Mouse (Mus musculus): ENCODE data around the gene Med8. TPM values are rescaled to one million over a fixed set of nuclear protein-coding genes. Genes with fewer than 3 reads are reported as not detected.

Gene Med8
- polyA plus RNA-seq, 1 experiment, result 19.5 TPM

DNA sequence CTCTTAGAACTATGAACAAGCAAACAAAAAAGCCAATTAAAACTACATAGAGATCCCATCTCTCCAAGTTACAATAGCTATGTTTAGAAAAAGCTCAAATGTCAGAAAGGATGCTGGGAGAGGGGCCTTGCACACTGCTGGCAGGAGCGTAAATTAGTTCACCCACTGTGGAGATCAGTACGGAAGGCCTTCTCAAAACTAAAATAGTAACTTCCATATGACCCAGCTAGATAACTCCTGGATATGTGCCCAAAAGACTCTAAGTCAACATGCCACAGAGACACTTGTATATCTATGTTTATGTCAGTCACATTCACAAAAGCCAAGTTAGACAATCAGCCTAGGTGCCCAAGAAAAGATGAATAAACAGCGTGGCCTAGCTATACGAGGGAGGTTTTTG is 13.8 kb upstream of the Med8 start:
- no peak for TF ChIP-seq POLR2A (IDR thresholded peaks at IDR 0.05; ENCODE audit: low read depth, low read length)
- H3K36me3 ChIP-seq (ENCODE audit: control insufficient read depth, insufficient read depth, low read length), result peaks cover 76% of the 10 kb centered on the region
- WGBS, result 82% methylated on average over 4 of the region's 4 CpGs

DNA sequence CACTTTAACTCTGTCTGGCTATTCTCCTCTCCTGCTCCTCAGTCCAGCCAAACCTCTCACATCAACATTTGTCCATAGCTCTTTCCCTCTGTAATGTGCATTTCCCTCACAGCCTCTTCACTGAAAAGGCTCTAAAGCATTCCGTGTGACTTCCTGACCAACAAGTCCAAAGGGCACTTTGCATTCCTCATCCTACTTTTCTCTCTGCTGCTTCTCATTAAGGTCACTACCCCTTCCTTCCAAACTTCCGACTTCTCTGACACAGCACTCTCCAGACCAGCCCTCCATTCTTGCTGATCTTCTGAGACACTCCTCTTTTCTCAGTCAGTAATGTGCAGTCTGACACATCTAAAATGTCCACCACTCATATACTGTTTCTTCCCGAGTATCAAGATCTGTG is 12.7 kb upstream of the Med8 start:
- WGBS, result 37% methylated on average over 3 of the region's 3 CpGs
- Histone ChIP-seq H3K27me3 (ENCODE audit: control insufficient read depth, insufficient read depth, low read length) (no peaks in the 10 kb centered on the region), H3K27ac (ENCODE audit: insufficient read depth, low read depth, low read length) (no peak overlapping the region), H3K36me3 (ENCODE audit: control insufficient read depth, insufficient read depth, low read length) (peaks cover 74% of the 10 kb centered on the region), H3K4me3 (ENCODE audit: low read depth, low read length) (no peak overlapping the region), H3K4me1 (ENCODE audit: control insufficient read depth, insufficient read depth, insufficient read length, low read length) (no peaks in the 10 kb centered on the region)
- TF ChIP-seq CTCF (IDR thresholded peaks at IDR 0.05; ENCODE audit: extremely low read depth, insufficient read length, insufficient replicate concordance, low read depth, low read length) (no peak), POLR2A (IDR thresholded peaks at IDR 0.05; ENCODE audit: low read depth, low read length) (no peak)

More for the DNA sequence above, 13.8 kb upstream of the Med8 start:
- Histone ChIP-seq H3K27me3 (ENCODE audit: control insufficient read depth, insufficient read depth, low read length) (no peaks in the 10 kb centered on the region), H3K27ac (ENCODE audit: insufficient read depth, low read depth, low read length) (no peak overlapping the region), H3K4me3 (ENCODE audit: low read depth, low read length) (no peak overlapping the region), H3K4me1 (ENCODE audit: control insufficient read depth, insufficient read depth, insufficient read length, low read length) (no peaks in the 10 kb centered on the region)

DNA sequence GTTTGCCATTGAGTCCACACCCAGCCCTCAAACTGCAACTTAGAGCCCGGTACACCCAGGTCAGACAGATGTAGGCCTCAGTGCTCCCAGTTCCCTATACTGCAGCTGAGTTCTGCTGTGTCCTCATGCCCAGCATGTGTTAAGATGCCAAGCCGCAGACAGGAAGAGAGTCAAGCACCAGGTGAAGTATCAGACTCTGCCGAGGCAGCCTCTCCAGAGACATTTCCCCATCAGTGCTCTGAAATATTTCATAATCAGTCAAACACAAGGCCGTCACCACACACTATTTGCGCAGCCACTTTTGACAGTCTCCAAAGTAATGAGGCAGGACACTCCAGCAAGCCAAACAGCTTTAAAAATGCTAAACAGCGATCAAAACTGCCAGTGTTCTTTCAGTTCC is 10.7 kb upstream of the Med8 start:
- Histone ChIP-seq H3K36me3 (ENCODE audit: control insufficient read depth, insufficient read depth, low read length) (peaks cover 74% of the 10 kb centered on the region), H3K4me1 (ENCODE audit: control insufficient read depth, insufficient read depth, insufficient read length, low read length) (no peaks in the 10 kb centered on the region), H3K27me3 (ENCODE audit: control insufficient read depth, insufficient read depth, low read length) (no peaks in the 10 kb centered on the region), H3K27ac (ENCODE audit: insufficient read depth, low read depth, low read length) (no peak overlapping the region), H3K4me3 (ENCODE audit: low read depth, low read length) (no peak overlapping the region)
- no peak for TF ChIP-seq CTCF (IDR thresholded peaks at IDR 0.05; ENCODE audit: extremely low read depth, insufficient read length, insufficient replicate concordance, low read depth, low read length)
- TF ChIP-seq POLR2A (IDR thresholded peaks at IDR 0.05; ENCODE audit: low read depth, low read length), result no peak
- WGBS, result 92% methylated on average over 6 of the region's 6 CpGs

DNA sequence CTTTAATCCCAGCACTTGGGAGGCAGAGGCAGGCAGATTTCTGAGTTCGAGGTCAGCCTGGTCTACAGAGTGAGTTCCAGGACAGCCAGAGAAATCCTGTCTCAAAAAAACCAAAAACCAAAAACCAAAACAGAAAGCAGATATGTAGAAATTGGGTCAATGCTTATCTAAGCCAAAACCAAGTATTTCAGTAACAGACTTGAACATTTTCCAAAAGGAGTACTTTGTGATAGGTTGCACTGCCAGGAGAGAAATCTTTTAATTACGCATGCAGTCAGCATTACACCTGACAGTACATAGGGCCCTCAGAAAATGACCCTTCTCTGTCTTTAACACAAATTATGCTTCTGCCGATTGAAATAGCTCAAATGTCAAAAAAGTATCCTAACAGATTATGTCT is 7.7 kb upstream of the Med8 start:
- peaks cover 64% of the 10 kb centered on the region for H3K36me3 ChIP-seq (ENCODE audit: control insufficient read depth, insufficient read depth, low read length)
- TF ChIP-seq POLR2A (IDR thresholded peaks at IDR 0.05; ENCODE audit: low read depth, low read length), result no peak
- TF ChIP-seq CTCF (IDR thresholded peaks at IDR 0.05; ENCODE audit: extremely low read depth, insufficient read length, insufficient replicate concordance, low read depth, low read length), result no peak
- H3K4me1 ChIP-seq (ENCODE audit: control insufficient read depth, insufficient read depth, insufficient read length, low read length), result no peaks in the 10 kb centered on the region
- WGBS, result 91% methylated on average over 3 of the region's 3 CpGs
- no peak overlapping the region for H3K4me3 ChIP-seq (ENCODE audit: low read depth, low read length)
- H3K27ac ChIP-seq (ENCODE audit: insufficient read depth, low read depth, low read length), result no peak overlapping the region
- H3K27me3 ChIP-seq (ENCODE audit: control insufficient read depth, insufficient read depth, low read length), result no peaks in the 10 kb centered on the region

DNA sequence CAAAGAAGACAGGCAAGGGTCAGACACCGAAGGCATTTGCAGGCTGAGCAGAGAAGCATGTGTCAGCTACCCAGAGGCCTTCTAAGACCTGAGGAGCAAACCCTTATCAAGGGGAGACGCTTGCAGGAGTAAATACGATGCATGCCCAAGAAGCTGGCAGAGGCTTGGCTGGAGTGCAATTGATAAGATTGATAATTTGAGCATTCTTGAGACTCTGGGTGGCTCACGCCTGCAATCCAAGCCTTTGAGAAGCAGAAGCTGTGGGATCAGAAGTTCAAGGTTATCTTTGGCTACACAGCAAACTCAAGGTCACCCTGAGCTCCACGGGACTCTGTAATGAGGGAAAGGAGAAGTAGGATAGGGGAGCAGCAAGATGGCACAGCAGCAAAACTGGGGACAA is 7.2 kb upstream of the Med8 start:
- no peak overlapping the region for H3K4me3 ChIP-seq (ENCODE audit: low read depth, low read length)
- TF ChIP-seq POLR2A (IDR thresholded peaks at IDR 0.05; ENCODE audit: low read depth, low read length) (no peak), CTCF (IDR thresholded peaks at IDR 0.05; ENCODE audit: extremely low read depth, insufficient read length, insufficient replicate concordance, low read depth, low read length) (no peak)
- peaks cover 61% of the 10 kb centered on the region for H3K36me3 ChIP-seq (ENCODE audit: control insufficient read depth, insufficient read depth, low read length)
- 83% methylated on average over 5 of the region's 5 CpGs for WGBS
- no peaks in the 10 kb centered on the region for H3K27me3 ChIP-seq (ENCODE audit: control insufficient read depth, insufficient read depth, low read length)
- no peak overlapping the region for H3K27ac ChIP-seq (ENCODE audit: insufficient read depth, low read depth, low read length)
- no peaks in the 10 kb centered on the region for H3K4me1 ChIP-seq (ENCODE audit: control insufficient read depth, insufficient read depth, insufficient read length, low read length)

DNA sequence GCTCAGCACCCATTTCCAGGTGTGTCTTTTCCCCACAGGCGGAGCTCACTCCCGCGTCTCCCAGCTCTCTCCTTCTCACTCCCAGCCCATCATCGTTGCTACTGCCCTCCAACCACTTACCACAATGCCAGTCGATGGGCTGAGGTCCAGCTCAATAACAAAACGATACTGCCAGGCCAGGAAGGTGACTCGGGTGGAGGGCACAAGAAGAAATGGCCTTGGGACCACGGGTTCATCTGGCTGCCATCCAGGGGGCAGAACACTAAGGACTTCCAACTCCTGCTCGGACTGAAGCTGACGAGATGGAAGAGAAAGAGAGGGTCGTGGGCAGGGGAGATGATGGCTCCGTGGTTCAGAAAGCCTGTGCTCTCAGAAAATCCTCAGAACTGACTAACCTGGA is 6.4 kb upstream of the Med8 start:
- no peaks in the 10 kb centered on the region for H3K27me3 ChIP-seq (ENCODE audit: control insufficient read depth, insufficient read depth, low read length)
- TF ChIP-seq POLR2A (IDR thresholded peaks at IDR 0.05; ENCODE audit: low read depth, low read length), result no peak
- TF ChIP-seq CTCF (IDR thresholded peaks at IDR 0.05; ENCODE audit: extremely low read depth, insufficient read length, insufficient replicate concordance, low read depth, low read length), result no peak
- 89% methylated on average over 12 of the region's 12 CpGs for WGBS
- no peak overlapping the region for H3K27ac ChIP-seq (ENCODE audit: insufficient read depth, low read depth, low read length)
- H3K36me3 ChIP-seq (ENCODE audit: control insufficient read depth, insufficient read depth, low read length), result peaks cover 54% of the 10 kb centered on the region
- no peak overlapping the region for H3K4me3 ChIP-seq (ENCODE audit: low read depth, low read length)
- no peaks in the 10 kb centered on the region for H3K4me1 ChIP-seq (ENCODE audit: control insufficient read depth, insufficient read depth, insufficient read length, low read length)

DNA sequence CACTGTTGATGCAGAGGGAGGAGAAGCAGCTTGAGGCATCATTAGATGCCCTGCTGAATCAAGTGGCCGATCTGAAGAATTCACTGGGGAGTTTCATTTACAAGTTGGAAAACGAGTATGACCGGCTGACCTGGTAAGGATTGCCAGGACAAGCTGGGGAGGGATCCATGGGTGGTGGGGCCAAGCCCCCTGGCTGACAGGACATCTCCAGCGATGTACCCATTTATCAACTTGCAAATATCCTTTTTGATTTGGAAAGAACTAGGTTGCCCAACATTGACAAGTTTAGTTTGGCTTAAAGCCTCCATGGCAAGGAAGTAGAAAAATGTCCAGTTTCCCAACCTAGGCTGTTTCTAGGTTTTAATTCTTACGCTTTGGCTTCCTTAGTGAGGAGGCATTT is 1.7 kb downstream of the Med8 start:
- Histone ChIP-seq H3K27ac (ENCODE audit: insufficient read depth, low read depth, low read length) (no peak overlapping the region), H3K4me3 (ENCODE audit: low read depth, low read length) (no peak overlapping the region), H3K4me1 (ENCODE audit: control insufficient read depth, insufficient read depth, insufficient read length, low read length) (peaks cover 8% of the 10 kb centered on the region; the same call in 1 of the 2 replicates), H3K36me3 (ENCODE audit: control insufficient read depth, insufficient read depth, low read length) (peaks cover 37% of the 10 kb centered on the region), H3K27me3 (ENCODE audit: control insufficient read depth, insufficient read depth, low read length) (no peaks in the 10 kb centered on the region)
- WGBS, result 90% methylated on average over 5 of the region's 5 CpGs
- TF ChIP-seq POLR2A (IDR thresholded peaks at IDR 0.05; ENCODE audit: low read depth, low read length) (no peak), CTCF (IDR thresholded peaks at IDR 0.05; ENCODE audit: extremely low read depth, insufficient read length, insufficient replicate concordance, low read depth, low read length) (no peak)

DNA sequence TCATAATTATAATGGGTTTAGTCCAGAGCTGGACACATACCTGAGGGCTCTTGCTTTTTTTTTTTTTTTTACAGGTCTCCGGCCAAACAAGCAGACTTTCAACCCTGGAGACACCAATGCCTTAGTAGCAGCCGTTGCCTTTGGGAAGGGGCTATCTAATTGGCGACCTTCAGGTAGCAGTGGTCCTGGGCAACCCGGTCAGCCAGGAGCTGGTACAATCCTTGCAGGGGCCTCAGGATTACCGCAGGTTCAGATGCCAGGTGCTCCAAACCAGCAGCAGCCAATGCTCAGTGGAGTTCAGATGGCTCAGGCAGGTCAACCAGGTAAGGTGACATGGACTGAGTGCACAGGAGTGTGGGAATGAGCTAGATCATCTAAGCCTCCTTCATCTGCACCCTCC is 4.4 kb downstream of the Med8 start:
- H3K36me3 ChIP-seq (ENCODE audit: control insufficient read depth, insufficient read depth, low read length), result peaks cover 52% of the 10 kb centered on the region

More for the DNA sequence above, 4.4 kb downstream of the Med8 start:
- H3K27me3 ChIP-seq (ENCODE audit: control insufficient read depth, insufficient read depth, low read length), result no peaks in the 10 kb centered on the region
- WGBS, result 96% methylated on average over 5 of the region's 5 CpGs
- H3K27ac ChIP-seq (ENCODE audit: insufficient read depth, low read depth, low read length), result no peak overlapping the region
- TF ChIP-seq POLR2A (IDR thresholded peaks at IDR 0.05; ENCODE audit: low read depth, low read length) (no peak), CTCF (IDR thresholded peaks at IDR 0.05; ENCODE audit: extremely low read depth, insufficient read length, insufficient replicate concordance, low read depth, low read length) (no peak)
- peaks cover 5% of the 10 kb centered on the region; the same call in 1 of the 2 replicates for H3K4me1 ChIP-seq (ENCODE audit: control insufficient read depth, insufficient read depth, insufficient read length, low read length)
- H3K4me3 ChIP-seq (ENCODE audit: low read depth, low read length), result no peak overlapping the region
